Mouse (Mus musculus) layer of hippocampus, postnatal 14 days (tissue): ENCODE data around the gene Rrn3. TPM values are rescaled to one million over a fixed set of nuclear protein-coding genes. Genes with fewer than 3 reads are reported as not detected.
"Not testable (repeated sequence)": the region's sequence is repeated elsewhere in the genome, so short reads cannot be mapped to it uniquely, and the experiment has no call there.

Source experiments
- DNase-seq, 2 experiments: peaks; one replicate each; pipeline ENCODE4 v3.0.0; 2021 to 2022; ENCODE audit warnings: low spot score in 2 of 2, mixed read lengths in 1 of 2
- total RNA-seq, 2 experiments: library from RNA; stranded (reverse); gene quantifications; 2 replicates each; pipeline ENCODE4 v1.2.3; 2021

The Rrn3 gene
- total RNA-seq, 2 experiments from 2014 or later, result 43.5 to 47.5 TPM

DNA sequence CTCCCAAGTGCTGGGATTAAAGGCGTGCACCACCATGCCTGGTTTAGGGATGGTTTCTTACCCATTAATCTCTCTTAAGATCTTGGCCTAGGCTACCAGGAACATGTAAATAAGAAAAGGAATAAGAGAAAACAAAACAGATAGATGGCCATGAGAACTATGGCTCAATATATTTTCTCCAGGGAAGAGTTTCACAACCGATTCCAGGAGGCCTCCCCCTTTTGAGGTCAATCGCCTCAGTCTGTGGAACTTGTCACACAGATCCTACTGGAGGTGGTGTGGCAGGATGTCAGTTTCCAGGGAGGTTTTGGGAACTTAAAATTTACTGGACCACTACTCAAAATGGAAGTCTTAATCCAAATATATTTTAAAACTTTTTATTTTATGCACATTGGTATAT lies 5.9 kb upstream of the Rrn3 start:
- DNase-seq, result not testable (repeated sequence)

DNA sequence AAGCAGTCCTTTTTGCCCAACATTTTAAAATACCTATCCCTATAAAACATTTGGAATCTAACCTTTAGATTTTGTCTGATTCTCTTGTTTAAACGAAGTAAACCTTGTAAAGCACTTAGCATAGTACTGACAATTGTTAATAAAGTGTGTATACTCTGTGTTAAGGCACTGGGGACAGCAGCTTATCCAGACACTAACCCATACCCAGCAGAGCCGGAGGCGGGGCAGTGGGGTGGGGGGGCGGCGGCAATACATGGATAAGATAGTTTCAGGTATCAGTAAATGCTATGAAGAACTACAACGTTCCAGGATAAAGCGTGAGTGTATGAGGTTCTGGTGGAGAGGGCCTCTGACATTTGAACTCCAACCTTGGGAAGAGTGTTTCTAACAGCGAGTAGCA lies 708 bp downstream of the Rrn3 start:
- DNase-seq, result no peak

DNA sequence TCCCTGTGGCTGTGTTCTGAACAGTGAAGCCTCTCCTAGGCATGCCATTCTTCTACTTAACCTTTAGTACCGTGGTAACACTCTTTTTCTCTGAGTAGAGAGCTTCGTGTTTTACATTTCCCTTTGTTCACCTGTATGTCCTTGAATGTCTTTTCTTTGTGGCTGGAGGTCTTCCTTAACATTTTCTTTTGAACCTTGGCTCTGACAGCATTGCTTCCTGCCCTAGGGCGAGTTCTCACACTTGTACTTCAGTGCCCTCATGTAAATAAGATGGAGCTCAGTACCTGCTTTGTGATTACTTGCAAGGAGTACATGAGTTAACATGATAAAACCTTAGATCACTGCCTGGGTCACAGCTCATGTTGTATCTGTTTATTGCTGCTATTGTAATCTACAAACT lies 5.4 kb downstream of the Rrn3 start:
- DNase-seq, result no peak

DNA sequence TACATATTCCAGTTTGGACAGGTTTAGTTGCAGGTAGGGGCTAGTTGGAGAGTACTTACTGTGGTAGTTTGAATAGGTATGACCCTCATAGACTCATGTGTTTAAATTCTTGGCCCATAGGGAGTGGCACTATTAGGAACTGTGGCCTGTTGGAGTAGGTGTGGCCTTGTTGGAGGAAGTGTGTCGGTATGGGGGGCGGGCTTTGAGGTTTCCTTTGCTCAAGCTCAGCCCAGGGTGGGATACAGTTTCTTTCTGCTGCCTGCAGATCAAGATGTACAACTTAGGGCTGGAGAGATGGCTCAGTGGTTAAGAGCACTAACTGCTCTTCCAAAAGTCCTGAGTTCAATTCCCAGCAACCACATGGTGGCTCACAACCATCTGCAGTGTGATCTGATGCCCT lies 12.9 kb downstream of the Rrn3 start:
- not testable (repeated sequence) for DNase-seq

DNA sequence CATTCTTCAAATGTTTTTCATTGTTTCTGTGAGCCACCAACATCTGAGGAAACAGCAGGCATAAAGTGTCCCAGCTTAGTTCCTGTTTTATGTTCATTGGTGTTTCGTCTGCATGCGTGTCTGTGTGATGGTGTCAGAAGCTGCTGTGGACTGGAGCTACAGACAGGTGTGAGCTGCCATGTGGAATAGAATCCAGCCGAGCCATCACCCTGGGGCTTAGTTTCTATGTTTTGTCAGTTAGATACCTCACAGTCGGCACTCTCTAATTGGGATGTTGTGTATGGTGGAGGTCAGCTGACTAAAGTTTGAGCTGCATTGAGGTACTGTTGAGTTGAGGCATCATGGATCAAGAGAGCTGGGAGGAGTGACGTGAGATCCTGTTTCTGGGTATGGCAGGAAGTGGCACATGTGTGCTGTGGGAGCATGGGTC lies 16.3 kb downstream of the Rrn3 start:
- no peak for DNase-seq

DNA sequence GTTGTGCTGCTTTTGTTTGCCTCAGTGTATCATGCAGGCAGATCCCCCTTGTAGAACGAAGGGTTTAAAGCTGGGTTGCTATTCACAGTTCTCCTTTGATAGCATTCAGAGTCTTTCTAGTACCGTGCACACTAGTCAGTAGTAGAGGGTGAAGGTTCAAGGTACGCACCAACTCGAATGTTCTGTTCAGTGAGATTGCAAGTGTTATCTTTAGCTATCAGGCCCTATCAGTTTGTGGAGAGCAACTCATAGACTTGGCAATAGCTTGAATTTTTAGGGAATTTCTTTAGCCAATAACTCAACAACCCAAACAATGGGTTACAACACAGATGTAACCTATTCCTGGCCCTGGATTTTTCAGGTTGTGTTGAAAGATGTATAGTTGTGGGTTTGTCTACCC lies 20.7 kb downstream of the Rrn3 start:
- no peak for DNase-seq

DNA sequence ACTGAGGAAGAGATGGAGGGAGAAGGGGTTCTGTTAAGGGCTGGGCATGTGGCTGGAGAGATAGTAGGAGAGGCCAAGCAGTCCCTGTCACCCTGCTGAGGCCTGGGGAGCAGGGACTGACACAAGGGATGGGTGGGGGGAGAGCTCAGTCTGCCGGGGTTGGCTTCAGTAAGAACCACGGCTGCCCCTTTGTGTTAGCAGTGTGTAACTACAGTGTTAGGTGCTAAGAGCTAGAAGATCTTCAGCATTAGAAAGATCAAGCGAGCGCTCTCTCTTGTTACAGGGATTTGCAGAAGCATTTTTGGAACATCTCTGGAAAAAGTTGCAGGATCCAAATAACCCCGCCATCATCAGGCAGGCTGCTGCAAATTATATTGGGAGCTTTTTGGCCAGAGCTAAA lies 24.2 kb downstream of the Rrn3 start:
- no peak for DNase-seq

DNA sequence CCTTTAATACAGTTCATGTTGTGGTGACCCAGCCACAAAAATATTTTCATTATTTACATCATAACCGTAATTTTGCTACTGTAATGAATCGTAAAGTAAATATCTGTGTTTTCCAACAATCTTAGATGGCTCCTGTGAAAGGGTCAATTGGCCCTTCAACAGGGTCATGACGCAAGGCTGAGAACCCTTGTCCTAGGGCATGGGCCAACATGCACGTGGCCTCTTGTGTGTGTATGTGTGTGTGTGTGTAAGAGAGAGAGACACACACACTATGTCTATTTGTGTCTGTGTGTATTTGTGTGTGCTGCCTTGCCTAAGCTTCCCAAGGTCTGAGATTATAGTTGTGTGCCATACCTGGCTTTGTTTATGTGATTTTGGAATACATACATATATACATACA lies 27.1 kb downstream of the Rrn3 start:
- no peak for DNase-seq

DNA sequence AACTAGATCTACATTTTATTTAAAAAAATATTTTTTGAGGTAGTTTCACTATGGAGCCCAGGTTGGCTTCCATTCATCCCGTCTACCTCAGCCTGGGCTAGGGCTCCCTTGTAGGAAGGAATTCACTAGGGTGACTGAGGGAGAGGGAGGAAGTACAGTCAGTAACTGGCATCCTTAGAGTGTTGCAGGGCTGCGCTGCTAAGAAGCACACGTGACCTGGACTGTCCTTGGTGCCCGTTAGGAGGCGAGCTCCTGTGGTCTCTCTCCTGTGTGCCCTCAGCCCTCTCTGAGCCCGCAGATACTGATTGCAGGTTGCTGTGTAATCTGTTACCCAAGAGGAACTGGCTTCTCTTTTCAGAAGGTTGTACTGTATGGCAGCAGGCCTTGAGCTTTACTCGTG lies 27.9 kb downstream of the Rrn3 start:
- DNase-seq, result no peak

DNA sequence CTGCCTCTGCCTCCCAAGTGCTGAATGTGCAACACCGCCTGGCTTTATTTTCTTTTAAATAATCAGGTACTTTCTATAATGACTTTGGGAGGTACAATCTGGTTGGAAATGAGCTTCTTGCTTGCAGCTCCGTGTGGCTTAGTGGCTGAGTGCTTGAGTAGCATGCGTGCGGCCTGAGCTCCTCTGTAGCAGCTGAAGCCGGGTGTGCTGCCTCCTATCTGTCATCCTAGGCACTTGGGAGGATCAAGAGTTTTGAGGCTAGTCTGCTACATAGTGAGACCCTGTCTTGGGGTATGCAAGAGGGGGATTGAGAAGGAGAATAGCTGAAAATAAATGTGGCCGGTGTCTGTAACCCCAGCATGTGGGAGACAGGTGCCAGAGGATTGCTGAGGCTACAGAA lies 31.6 kb downstream of the Rrn3 start:
- DNase-seq, result no peak

DNA sequence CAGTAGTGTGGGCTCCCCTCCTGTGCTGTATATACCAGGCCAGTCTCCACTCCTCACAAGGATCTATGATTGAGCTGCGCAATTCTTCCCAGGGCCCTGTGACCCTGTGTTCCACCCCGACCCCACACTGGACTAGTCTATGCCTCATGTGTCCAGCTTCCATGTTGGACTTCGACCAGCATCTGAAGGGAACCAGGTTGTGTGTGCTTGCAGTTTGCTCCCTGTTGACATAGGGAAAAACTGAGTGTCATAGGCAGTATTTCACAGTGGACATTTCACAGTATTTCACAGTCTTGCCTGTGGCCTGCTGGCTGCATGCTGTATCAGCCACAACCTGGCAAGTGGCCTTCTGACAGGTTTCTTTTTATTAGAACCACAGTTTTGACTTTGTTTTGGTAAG lies 32.7 kb downstream of the Rrn3 start:
- no peak for DNase-seq

DNA sequence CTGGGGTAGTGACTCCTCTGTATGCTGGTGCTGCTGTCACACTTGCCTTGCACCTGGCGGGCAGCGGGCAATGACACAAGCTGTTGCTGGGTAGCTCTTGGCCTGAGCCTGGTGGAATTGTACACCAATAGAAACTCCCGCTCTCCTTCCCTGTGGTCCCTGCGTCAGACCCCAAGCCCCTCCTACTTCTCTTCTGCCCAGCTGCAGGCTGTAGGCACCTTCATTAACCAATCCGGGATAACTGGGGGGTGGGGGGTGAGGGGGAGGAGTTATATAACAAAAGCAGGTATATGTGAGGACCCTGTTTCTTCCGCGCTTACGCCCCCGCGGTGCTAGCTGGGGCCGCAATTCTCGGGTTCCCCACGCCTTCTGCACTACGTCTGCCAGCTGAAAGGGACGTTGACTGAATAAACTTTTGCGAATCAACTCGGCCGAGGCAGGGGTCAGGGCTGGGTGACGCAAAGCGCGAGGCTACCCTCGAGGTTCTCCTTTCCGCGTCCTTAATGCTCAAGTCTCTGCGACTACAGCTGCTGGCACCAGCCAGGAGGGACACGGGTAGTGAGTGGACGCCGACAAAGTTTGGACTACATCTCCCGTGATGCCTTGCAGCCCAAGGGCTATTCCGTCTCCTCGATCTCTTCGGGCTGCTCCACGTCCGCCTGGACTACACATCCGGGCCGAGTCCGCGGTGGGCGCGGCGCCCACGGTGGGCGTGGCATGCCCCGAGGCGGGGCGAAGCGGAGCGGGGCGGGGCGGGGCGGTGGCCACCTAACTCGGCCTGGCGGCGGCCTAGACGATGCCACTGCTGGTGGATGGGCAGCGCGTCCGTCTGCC lies 38.3 kb downstream of the Rrn3 start, which contains the start of gene Ntan1:
Gene Ntan1, plus strand, starts transcription at position 286 of the 834 bp plus-strand sequence.
- peak; percentile 91 to 96 for DNase-seq

DNA sequence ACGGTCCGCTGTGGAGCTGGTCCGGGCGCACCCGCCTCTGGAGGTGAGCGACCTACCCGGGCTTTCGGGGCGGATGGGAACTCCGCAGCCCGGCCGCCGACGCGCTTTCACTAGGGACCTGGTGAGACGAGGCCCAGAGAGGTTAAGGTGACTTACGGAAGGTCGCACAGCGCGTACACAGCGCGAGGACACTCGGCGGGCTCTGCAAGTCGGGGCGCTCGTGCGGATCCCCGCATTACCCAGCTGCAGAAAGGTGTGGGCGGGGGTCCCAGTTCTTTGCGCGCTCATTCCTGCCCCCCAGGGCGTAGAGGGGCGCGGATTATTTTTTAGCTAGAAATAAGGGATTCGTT lies 38.9 kb downstream of the Rrn3 start:
- DNase-seq, result no peak

DNA sequence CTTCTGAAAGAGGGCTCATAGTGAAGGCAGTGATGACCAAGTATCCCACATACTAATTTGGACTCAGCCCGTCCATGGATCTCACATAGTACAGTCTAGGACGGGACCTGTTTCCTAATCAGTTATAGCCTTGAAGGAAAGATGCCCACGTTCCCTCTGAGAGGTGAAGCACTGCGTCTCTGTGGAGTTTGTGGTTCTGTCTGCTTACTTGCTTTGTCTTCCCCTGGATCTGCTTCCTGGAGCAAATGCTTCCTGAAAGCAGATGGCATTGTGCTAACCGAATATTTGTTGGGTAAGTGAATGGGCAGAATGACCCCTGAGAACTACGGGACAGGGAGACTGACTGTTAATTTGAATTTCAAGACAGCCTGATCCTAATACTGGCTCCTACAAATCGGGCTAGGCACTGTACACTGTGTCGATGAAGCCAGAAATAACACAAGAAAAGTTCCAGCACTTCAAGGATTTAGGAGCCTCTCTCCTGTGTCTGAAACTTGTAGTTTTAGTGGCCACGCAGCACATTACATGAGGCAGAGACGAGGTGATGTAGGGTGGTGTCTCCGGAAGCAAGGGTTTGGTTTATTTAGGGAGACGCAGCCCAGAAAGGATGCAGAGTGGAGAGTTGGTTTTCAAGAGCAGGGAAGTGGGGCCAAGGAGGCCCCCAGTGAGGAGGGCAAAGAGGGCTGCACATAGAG lies 39.4 kb downstream of the Rrn3 start:
- DNase-seq, result no peak

DNA sequence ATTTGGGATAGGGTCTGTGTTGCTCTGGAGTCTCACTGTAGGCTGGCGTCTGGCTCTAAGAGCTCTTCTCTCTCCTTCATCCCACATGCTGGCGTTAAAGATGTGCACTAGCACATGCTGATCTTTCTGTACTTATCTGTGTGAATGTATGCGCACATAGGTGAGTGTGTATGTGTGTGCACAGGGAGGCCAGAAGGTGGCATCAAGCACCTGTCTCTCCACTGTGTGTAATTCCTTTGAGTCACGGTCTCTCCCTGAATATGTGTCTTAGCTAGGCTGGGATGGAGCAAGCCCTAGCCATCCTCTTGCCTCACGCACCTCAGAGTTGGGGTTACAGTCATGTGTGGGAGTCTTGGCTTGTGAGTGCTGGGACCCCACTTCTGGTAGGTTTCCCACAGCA lies 40.3 kb downstream of the Rrn3 start:
- no peak for DNase-seq

DNA sequence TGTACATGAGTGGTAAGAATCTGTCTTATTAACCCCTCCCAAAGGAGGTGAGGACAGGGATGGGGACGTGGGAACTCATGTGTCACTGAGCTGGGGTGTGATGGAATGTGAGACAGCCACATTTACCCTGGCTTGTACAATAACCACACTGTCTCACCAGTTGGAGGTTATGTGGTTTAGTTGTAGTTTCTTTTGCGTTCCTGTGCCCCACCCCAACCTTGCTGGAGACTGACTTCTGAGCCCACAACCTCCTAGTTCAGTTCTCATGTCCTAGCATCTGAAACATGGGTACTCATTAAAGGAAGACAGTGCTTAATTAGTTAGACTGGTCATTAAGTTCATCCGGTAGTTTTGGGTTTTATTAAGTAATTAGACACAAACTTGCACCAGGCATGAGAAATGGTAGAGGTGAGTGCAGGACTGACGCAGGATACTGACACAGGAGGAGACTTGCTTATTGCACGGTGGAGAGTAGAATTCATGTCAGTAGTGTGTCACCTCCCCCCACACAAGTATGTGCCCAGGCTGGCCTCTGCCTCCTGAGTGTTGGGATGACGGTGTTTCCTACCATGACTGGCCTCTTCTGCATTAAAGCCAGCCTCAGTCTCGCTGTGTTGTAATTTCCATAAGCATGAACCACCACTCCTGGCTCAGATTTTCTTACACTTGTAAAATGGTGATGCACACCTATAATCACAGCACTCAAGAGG lies 45.4 kb downstream of the Rrn3 start:
- DNase-seq, result no peak

DNA sequence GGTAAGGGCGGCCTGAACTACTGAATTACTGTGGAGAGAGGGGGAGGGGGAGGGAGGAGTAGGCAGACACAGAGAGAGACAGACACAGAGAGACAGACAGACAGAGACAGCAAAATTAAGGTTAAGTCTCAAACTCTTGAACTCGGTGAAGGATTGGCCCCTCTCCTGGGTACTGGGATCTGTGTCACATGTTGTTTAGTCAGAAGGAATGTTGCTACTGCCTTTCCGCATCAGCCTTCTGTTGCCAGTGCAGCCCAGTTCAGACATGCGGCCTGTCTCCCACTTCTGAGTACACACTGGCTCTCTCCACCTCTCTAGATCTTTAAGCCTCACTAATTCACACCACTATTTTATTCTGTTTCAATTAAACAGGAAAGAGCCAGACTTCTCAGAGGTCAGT lies 46.0 kb downstream of the Rrn3 start:
- no peak for DNase-seq

DNA sequence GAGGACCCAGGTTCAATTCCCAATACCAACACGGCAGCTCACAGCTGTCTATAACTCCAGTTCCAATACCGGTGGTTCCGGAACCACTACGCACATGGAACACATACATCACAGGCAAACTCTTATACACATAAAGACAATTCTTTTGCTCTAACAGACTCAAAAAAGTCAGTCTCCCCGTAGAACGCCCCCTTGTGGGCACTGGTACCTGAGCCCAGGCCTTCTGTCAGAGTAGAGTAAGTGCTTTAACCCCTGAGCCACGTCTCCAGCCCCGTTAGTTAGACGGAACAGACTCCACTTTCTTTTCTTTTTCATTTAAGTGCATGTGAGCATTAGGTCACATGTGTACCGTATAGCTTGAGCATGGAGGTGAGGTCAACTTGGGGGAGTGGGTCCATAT lies 49.9 kb downstream of the Rrn3 start:
- no peak for DNase-seq

DNA sequence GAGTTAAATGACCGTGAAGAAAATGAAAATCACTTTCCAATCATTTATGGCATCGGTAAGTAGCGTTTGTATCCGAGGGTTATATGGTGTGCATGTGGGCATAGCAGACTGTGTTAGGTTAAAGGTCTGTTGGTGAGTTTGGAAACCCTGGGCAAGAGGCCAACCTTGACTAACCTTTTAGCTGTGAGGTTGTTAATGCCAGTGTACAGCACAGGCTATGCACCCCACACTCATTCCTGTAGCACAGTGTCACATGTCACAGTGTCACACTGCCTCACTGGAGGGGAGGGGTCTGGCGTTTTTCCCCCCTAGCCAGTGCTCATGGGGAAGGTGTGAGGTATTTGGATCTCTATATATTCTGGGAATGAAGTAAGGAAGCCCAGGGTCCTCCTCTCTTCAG lies 51.1 kb downstream of the Rrn3 start:
- DNase-seq, result no peak

DNA sequence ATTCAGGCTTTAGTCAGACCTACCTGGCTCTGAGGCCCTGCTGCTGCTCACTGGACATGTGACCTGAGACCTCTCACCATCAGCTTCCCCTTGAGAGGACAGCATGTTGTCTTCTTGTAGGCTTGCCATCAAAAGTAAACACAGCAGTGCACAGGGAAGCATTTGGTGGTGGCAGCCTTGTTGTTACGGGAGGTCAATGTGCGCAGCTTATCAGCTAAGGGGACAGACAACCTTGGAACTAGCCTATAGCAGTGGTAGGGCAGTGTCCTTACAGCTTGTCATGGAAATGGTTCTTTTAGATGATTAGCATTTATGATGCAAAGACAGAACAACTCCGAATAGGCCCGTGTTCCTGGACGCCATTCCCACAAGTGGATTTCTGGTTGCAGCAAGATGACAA lies 53.9 kb downstream of the Rrn3 start:
- no peak for DNase-seq

DNA sequence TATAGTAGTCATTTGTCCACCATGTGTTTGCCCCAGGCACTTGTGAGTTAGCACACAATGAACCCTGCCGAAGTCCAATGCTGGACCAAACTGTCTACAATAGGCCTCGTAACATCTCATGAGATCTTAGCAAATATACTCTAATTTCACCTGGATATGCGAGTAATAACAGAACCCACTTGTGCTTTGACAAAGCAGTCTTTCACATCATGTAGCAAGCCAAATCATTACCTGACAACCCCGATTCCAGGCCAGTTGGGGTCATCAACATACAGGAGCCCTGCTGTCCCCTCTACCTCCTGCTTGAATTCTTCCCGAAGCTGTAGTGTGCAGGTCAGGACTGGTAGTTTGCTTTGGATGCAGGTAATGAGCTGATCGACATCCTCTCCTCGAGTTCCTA lies 59.5 kb downstream of the Rrn3 start:
- DNase-seq, result no peak

DNA sequence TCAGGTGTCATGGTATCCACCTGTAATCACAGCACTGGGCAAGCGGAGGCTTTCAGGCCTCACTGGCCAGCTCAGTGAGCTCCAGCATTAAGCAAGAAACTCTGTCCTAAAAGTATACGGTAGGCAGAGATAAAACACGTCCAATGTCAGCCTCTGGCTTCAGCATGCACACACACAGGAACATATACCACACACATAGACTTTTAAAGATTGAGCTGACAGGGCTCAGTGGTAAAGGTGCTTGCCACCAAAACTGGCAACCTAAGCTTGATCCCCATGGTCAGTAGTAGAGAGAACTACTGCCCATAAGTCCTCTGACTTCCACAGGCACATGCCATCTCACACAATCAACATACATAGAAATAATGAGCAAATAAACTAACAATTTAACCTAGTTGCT lies 60.4 kb downstream of the Rrn3 start:
- DNase-seq, result no peak
